Mouse (Mus musculus): ENCODE data around the gene C1qtnf5.

C1qtnf5 gene

DNA sequence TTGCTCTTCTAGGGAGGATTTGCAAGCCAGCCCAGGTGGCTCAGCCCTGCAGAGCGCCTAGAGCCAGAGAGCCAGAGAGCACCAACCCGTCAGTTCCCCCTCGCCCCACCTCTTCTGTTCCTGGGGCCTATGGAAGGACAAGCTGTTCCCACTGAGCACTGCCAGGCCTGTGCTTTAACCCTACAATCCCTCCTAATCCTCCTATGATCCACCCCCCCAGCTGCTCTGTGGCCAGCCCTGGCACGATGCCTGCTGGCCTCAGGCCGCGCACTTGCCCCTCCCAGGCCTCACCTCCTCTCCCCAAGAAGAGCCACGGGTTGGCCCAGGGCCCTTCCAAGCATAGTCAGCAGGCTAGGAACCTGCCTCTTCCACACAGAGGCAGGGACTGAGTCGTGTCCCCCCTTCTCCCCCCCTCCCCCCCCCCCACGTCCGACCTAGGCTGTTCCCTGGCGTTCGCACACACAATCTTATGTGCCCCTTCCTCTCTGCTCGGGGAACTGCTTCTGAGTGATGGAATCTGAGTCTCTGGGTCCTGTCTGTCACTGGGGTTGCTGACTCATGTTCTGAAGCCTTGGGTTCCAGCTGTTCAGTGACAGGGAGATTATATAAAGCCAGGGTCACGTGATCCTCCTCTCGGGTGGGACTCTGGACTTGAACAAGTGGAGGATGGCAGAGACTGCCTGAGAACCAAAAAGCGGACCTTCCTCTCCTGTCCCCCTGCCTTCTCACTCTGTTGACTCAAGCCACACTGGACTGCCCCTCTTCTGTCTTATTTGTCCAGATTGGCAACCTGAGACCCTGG lies 27.9 kb upstream of the C1qtnf5 start:
- no peak for DNase-seq (ENCODE audit: low spot score in 2 of 2)

DNA sequence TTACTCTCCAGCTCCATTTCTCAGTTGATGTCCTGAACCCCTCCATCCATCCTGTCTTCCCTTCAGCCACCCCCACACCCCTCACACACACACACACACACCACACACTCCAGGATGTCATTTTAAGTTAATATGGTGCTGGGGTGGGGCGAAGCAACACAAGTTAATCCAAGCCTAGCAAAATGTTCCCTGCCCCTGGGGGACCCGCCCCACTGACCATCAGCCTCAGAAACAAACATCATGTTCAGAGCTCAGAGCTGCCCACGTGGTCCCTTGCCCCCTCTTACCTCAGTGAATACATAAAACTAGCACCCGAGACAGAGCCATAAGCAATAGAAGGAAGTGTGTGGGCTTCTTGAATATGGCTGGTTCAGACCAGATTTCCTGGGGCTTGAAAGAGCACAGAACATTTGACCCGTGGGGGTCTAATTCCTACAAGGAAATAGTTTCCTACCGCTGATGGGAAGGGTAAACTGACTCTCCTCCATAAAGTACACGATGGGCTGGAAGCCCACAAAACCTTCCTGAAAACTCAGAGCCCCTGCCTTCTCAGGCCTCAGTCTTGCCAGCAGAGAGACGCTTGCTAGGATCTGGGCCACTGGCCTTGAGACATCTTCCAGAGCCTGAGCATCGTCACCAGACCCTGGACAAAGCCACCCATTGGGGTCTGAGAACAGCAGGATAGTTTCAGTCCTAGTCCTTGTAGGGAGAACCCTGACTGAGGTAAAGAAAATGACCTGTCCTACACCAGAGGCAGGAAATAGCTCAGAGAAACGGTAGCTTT lies 26.9 kb upstream of the C1qtnf5 start:
- no peak for DNase-seq (ENCODE audit: low spot score in 2 of 2)

DNA sequence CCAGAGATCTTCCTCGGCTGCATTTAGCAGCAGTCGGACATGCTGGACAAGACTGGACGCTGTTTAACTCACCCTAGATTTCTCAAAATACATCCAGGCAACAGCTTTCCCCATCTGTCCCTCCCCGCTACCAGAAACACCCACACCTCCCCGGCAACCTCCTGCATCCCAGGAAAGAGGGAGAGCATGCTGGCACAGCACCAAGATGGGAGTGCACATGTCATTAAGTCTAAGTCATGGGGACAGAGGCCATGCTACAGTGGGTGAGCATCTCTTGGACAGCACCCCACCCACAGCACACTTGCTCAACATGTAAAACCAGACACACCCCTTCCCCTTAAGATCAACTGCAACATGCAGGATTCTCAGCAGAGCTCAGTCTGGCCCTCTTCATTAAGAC lies 26.1 kb upstream of the C1qtnf5 start:
- DNase-seq (ENCODE audit: low spot score in 2 of 2) = no peak

DNA sequence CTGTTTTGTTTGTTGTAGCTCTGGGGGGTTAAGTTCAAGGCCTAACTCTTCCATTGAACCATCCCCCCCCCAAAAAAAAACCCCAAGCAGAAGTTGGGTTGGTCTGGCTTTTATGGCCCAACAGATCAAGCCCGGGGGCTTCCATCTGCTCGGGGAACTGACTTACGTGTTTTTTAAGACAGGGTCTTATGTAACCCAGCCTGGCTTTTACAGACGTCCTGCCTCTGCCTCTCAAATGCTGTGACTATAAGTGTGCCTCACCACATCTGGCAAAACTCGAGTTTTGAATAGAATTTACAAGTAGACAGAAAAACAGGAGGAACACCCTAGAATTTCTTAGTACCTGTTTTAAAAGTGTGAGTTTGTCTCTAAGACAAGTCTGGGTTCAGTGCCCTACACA lies 25.5 kb upstream of the C1qtnf5 start:
- DNase-seq (ENCODE audit: low spot score in 2 of 2) = no peak

DNA sequence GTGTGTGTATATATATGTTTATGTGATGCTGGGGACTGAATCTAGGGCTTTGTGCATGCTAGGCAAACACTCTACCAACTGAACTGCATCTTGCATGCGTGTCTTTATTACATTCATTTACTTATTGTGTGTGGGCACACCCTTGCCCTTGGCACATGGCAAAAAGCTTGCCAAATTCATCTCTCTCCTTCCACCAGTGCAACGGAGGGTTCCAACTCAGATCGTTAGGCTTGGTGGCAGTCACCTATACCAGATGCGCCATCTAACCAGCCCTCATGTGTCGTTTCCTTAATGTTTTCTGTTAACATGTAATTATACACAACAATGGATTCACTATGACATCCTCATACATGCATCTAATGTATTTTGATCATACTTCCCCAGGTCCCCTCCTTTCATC lies 24.8 kb upstream of the C1qtnf5 start:
- no peak for DNase-seq (ENCODE audit: low spot score in 2 of 2)

DNA sequence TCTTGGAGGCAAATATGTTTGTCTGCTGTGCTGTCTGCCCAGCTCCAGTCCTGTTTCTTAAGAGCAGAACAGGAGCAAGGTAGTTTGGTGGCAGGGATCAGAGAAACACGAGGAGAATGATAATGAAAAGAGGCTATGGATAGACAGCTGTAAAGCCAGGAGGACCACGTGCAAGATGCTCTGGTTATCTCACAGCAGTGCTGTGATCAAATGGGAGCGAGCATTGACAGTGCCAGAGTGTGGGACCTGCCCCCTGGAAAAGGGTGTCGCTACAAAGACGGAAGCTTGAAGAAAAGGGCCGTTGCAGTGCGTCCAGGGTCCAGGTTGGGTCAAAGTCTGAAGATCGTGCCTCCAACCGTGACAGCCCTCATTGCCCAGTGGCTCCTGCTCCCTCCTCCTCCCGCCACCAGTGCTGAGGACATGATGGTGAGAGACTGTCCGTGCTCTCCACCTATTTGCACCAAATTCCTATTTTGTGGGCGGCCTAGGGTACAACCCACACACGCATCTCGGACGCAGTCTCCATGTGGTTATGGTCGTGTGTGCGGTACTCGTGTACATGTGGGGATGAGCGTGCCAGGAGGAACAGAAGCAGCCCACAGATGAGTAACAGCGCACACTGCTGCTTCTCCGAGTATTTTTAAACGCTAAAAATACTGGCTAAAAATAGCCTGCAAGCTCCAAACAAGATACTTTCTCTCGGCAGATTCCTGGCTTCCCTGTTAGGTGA lies 23.5 kb upstream of the C1qtnf5 start:
- DNase-seq (ENCODE audit: low spot score in 2 of 2) = no peak

DNA sequence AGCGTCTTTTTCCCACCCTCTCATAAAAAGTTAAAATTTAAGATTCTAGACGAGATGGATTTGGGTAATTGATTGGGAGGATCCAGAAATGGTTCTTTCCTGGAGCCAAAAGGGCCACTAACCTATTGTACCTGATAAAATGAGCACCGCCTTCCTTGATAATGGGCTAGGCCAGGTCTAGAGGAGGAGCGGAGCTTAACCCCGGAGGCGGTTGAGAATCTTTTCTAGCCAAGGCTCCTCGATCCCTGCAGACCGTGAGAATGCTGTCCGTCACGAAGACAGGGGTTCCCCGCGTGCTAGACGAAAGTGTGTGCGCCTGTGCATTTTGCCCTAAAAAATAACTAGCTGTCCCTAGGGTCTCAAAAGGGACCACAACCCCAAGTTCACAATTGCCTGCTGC lies 22.8 kb upstream of the C1qtnf5 start:
- DNase-seq (ENCODE audit: low spot score in 2 of 2) = no peak

DNA sequence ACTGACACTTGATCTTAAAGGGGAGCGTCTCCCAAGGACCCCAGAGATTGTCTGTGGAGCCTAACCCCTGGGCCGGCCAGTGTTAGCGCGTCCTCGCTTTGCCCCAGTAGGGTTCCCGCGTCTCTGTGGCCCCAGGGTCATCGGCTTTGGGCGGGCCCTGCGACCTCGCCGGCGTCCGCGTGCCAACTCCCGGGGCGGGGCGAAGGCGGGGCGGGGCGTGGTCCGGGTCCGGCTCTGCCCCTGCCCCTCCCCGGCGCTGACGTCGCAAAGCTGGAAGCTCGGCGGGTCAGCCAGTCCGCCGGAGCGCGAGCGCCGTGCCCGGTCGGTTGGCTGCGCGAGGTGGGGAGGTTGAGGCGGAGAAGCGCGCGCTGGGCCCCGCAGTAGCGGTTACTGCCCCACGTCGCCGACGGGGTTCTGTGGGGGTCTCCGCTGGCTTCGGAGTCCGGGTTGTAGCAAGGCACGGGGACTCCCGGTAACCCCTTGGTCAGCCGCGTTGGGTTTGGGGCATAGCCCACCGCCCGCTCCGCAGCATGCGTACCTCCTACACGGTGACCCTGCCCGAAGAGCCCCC lies 22.3 kb upstream of the C1qtnf5 start:
- peak; percentile 86 to 88 for DNase-seq (ENCODE audit: low spot score in 2 of 2)

DNA sequence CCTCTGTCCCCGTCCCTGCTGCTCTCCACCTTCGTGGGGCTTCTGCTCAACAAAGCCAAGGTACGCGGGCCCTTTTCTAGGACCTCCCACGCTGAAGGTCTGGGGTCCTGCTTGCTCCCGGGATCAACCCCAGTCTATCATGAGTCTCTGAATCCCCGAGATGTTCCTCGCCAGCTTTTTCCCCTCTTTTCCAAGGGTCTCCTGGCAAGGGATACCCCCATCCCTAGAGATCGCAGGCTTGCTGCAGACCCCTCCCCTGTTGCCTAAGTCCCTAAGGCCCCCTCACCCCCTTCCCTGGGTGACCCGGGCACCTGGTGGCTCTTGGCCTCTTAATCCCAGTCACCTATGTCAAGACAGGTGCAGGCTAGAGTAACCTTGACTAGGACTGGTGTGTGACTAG lies 21.8 kb upstream of the C1qtnf5 start:
- DNase-seq (ENCODE audit: low spot score in 2 of 2) = no peak

DNA sequence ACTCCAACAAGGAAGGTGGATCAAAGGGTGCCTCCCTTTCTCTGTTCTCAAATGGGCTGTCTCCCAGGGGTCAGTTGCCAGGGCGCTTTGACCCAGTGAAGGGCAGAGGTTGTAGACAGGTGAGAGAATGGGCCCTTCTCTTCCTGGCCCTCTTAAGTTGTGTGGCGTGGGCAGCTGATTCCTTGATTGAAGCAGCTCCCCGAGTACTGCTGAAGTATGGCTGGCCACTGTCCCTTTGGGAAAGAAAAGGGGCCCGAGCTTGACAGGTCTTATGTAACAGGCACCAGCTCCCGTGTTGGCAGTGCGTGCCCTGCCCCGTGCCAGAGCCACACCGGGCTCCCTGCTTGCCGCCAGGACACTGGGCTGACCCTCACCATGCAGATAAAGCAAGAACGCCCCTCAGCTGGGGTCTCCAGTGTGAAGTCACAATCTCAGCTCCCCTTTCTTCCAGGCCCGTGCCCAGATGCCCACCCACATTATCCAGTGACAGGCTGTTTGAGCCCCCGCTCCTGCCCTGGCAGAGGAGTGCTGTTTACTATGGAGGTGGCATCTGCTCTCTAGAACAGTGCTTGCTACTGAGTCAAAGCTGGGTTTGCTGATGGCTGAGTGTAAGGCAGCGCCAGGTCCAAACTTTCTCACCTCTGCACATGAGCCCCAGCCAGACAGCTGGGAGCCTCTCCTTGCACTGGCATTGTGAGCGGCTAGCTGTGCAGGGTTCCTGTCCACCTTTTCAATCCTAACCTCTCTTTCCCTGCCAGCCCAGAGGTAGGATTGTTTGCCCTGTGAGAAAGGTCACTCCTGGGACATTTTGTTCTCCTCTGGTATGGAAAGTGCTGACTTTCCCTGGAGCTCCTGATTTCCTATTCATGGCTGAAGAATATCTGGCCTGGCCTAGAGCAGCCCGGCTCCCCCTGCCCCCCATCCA lies 21.0 kb upstream of the C1qtnf5 start:
- DNase-seq (ENCODE audit: low spot score in 2 of 2) = no peak

DNA sequence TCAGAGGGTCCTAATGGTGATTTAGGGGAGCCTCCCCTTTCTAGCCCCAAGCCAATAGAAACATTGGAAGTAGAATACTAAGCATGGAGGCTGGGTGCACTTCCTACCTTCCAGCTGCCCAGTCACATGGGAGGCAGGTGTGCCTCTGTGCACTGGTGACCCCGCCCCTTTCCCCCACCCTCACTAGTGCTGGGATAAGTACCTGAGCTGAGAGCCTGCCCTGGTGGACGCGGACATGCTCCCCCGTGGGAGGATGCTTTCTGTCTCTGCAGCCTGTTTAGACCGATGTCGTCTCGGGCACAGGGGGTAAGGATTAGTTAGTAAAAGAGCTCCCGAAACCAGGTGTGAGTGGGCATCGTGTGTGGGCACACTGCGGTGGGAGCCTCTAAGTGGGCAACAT lies 20.1 kb upstream of the C1qtnf5 start:
- no peak for DNase-seq (ENCODE audit: low spot score in 2 of 2)

DNA sequence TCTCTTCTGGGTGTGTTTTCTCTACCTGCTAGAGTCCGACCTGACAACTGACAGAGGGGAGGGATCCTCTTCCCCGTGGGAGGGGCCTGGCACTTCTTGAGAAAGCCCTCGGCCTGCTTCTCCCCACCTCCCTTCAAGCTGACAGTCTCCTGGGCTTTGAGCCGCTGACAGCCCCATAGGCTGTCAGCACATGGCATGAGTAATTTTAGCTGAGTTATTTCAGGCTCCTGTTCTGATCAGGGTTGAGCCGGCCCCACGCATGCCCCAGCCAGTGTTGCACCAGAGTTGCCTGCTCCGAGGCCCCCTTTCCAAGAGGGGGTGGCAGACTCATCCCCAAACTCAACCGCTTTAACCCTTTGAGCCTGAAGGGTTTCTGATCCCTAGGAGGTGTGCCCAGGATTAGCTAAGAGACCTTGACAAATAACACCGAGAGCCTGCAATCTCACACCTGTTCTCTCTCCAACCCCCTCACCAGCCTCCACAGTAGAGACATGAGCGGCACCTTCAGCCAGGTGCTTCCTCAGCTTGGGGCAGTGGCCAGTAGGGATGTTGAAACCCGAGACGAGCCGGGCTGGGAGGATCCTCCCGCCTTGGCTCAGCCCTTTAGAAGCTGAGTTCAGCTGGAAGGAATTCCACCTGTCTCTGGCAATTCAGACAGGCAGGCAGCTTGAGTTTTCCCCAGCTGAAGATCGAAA lies 19.1 kb upstream of the C1qtnf5 start:
- no peak for DNase-seq (ENCODE audit: low spot score in 2 of 2)

DNA sequence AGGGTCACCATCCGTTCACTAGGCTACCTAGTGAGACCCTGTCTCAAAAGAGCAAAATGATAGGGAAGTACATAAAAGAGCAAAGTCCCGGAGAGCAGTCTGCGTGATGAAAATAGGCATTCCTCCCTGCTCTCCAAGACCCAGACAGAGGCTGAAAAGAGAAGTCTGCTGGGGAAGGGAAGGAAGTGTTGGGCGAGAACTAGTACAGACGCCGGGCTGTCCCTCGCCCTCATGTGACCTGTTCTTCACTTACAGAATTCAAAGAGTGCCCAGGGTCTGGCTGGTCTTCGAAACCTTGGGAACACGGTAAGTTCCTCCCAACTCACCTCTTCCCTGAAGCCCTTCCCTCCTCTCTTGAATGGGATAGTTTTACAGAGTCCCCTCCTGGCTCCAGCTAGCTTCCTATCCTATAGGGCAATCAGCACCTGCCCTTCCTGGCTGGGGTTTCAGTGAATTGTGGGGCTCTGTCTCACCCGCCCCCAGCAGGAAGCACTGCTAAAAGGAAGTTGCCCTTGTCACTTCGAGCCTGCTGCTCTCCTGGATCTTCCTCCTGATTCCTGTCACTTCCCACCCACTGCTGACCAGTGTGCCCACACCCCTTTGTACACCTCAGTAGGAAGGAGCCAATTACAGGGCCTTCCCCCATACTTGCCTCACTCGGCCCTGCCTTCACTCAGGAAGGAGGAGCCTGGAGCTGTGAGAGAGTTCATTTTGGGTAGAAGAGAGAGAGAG lies 18.0 kb upstream of the C1qtnf5 start:
- DNase-seq (ENCODE audit: low spot score in 2 of 2) = no peak

DNA sequence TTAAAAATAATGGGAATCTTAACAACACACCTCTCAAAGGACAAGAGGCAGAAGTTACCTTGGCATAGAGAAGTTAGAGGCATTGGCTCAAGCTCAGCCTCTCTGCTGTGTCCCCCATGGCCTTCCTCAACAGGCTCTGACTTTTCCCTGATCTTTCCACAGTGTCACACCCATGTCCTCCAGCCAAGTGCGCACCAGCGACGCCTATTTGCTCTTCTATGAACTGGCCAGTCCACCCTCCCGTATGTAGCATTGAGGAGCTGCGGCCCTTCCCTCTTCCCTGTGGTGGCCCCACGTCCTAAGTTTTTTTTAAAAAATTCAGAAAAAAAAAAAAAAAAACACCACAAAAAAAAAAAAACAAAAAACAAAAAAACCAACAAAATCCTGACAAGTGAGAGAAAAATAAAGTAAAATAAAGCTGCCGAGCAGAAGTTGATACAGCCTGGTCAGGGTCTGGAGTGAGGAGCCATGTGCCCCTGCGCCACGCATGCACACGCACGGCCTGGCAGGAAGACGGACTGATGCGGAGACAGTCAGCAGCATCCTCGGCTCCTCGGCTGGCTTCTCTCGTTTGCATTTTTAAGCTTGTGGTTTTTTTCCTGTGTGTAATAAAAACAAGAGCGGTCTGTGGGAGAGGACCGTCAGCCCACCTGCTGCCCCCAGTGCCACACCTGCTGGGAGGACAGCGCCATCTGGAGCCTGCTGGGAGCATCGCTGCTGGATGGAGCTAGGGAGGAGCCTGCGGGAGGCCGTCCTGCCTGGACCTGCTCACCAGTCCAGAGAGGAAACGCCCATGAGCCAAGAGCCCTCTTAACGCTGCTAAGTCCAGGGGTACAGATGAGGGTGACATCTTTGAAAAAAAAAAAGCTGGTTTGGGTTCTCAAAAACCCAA lies 13.2 kb upstream of the C1qtnf5 start:
- peak; percentile 71 to 74 for DNase-seq (ENCODE audit: low spot score in 2 of 2)

DNA sequence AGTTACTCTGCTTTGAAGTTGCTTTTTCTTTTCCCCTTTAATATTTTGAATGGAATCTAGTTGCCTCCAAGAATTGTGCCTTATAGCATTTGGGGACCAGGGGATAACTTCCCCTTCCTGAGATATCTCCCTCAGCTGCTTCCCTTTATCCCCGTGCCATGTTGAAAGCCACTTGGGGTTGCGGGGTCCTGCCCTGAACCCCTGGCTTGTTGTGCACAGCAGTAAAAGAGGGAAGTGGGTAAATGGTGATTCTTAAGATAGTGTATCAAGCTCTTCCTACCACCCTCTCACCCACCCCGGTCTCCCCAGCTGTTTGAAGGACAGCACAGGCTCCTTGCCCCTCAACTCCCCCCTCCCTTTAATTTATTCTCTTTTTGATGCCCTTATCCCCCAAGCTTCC lies 12.3 kb upstream of the C1qtnf5 start:
- DNase-seq (ENCODE audit: low spot score in 2 of 2) = no peak

DNA sequence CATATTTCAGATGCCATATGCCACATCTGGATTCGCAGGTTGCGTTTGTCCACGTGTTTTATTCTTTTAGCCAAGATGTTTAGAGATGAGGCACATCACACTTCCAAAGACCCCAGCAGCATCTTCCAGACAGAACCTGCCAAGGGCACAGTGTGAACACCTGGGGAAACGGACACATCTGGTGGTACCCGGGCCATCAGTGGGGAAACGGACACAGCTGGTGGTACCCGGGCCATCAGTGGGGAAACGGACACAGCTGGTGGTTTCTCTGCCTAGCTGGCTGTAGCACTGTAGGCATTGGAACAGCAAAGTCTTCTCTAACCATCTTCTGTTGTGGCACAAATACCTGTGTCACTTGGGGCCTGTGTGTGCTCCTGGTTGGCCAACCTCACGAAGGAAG lies 11.3 kb upstream of the C1qtnf5 start:
- DNase-seq (ENCODE audit: low spot score in 2 of 2) = no peak

DNA sequence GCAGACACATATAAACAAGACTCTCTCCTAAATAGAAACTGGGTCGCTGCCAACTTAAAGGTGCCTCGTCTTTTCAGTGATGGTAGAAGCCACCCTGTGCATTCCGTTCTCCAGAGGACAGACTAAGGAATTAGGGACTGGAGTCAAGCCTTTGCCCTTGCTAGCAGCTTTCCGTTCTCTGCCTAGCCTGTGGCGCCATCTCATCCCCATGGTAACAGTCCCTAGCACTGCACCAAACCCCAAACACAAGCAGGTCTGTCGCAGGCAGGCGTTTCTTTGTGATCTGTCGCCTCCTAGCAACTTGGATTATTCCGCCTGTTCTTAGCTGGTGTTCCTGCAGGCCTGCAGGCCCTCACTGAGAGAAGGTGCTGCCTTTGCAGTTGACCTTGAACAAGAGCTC lies 10.5 kb upstream of the C1qtnf5 start:
- no peak for DNase-seq (ENCODE audit: low spot score in 2 of 2)

DNA sequence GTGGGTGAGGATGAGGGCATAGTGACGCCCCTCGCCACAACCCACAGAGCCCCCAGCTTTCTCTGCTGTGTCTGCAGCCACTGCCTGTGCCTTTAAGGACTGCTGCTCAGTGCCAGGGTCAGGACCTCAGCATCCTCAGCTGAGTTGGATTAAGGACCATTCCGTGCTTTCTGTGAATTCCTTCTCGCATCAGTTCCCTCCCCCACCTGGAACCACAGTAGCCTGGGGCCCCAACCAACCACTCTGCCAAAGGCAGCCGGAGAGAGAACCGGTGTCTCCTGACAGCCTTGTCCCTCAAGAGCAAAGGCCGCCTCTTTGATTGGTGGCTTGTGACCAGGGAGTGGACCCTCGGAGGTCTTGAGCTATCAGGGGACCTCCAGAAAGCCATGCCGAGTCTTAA lies 5.6 kb upstream of the C1qtnf5 start, which contains the start of gene Mfrp:
Gene Mfrp (plus strand): TSS at position 240 of the 400 bp plus-strand sequence.
- no peak for DNase-seq (ENCODE audit: low spot score in 2 of 2)

DNA sequence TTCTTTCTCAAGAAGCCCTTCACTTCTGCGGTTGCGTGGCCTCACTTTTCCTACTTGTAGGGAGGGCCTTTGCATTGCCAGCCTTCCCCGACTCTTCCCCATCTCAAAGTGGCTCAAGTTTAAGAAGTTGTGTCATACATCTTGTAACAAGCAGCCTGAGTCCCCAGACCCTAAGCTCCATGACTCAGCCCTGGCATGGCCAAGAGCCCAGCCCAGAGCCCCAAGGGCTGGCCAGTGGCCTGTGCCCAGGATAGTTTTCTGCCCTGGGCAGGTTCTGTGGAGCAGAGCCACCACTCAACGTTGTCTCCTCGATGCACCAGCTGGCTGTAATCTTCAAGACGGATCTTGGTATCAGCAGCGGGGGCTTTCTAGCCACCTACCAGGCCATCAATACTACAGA lies 2.2 kb upstream of the C1qtnf5 start:
- DNase-seq (ENCODE audit: low spot score in 2 of 2) = no peak
